Mouse (Mus musculus) limb, embryonic 12.5 days (tissue): ENCODE data around the gene Rhot1. TPM values are rescaled to one million over a fixed set of nuclear protein-coding genes. Genes with fewer than 3 reads are reported as not detected.
A peak's percentile ranks its signal among the peaks of the same experiment; 100 is the strongest.
"Not testable (repeated sequence)": the region's sequence is repeated elsewhere in the genome, so short reads cannot be mapped to it uniquely, and the experiment has no call there.

ENCODE experiments used
- ATAC-seq: fragments of 200-750 bp; cut with Nextera tagmentation; 2 replicates; pipeline ENCODE4 v1.8.0; 2017; ENCODE audit warnings: low read depth, moderate TSS enrichment; ENCODE audit not compliant: insufficient number of reproducible peaks, insufficient read depth, low FRiP score, low TSS enrichment
- H3K27ac ChIP-seq: fragments of 300-500 bp; sonication (generic); 2 replicates; pipeline ENCODE4 v1.5.1; 2016; ENCODE audit warnings: mild to moderate bottlenecking, moderate library complexity
- H3K27me3 ChIP-seq: fragments of 300-500 bp; sonication (generic); 2 replicates; pipeline ENCODE4 v1.6.1; 2016; ENCODE audit warnings: mild to moderate bottlenecking, moderate library complexity
- H3K36me3 ChIP-seq: fragments of 300-500 bp; sonication (generic); 2 replicates; pipeline ENCODE4 v1.6.1; 2016; ENCODE audit warnings: mild to moderate bottlenecking, moderate library complexity
- H3K4me1 ChIP-seq: fragments of 300-500 bp; sonication (generic); replicated peaks from 2 replicates; pipeline ENCODE4 v1.6.1; 2016
- H3K4me2 ChIP-seq: fragments of 300-500 bp; sonication (generic); 2 replicates; pipeline ENCODE4 v1.6.1; 2016; ENCODE audit warnings: mild to moderate bottlenecking, moderate library complexity
- H3K4me3 ChIP-seq: fragments of 300-500 bp; sonication (generic); replicated peaks from 2 replicates; pipeline ENCODE4 v1.5.1; 2016; ENCODE audit warnings: mild to moderate bottlenecking
- H3K9ac ChIP-seq: fragments of 300-500 bp; sonication (generic); replicated peaks from 2 replicates; pipeline ENCODE4 v1.6.1; 2016; ENCODE audit warnings: mild to moderate bottlenecking, moderate library complexity
- H3K9me3 ChIP-seq: fragments of 300-500 bp; sonication (generic); 2 replicates; pipeline ENCODE4 v1.6.1; 2016; ENCODE audit warnings: mild to moderate bottlenecking, moderate library complexity
- WGBS: fragments of 180-500 bp; shearing (Covaris S2); methylation state at CpG from one replicate; pipeline ENCODE4 v1.1.7; 2016; 5-methylcytosine and 5-hydroxymethylcytosine counted together
- polyA plus RNA-seq: library from polyadenylated mRNA; unstranded; fragments of >200 nt; fragmentation: Nextera tagmentation; extraction: Ambion mirVana; gene quantifications from 2 replicates; pipeline ENCODE4 v1.2.1, GENCODE M21; 2016

Rhot1 gene
- polyA plus RNA-seq, 1 experiment from 2014 or later: 59.5 TPM

GRCm38 (mm10) chr11:80176911-80177895 lies 31.6 kb upstream of the Rhot1 start:
- WGBS: 80% methylated on average over 11 of the region's 11 CpGs
- Histone ChIP-seq H3K4me3 (no peak overlapping the region), H3K27ac (no peak overlapping the region), H3K4me1 (no peaks in the 10 kb centered on the region), H3K9ac (no peak overlapping the region), H3K27me3 (no peaks in the 10 kb centered on the region), H3K36me3 (no peaks in the 10 kb centered on the region), H3K4me2 (no peak overlapping the region), H3K9me3 (no peaks in the 10 kb centered on the region)
- ATAC-seq: no peak

GRCm38 (mm10) chr11:80178316-80178715 lies 30.5 kb upstream of the Rhot1 start:
- WGBS: 84% methylated on average over 8 of the region's 8 CpGs
- no peak overlapping the region for H3K4me2 ChIP-seq
- H3K9ac ChIP-seq: no peak overlapping the region
- H3K36me3 ChIP-seq: no peaks in the 10 kb centered on the region
- ATAC-seq: no peak
- H3K27ac ChIP-seq: no peak overlapping the region
- no peak overlapping the region for H3K4me3 ChIP-seq
- H3K27me3 ChIP-seq: no peaks in the 10 kb centered on the region
- no peaks in the 10 kb centered on the region for H3K4me1 ChIP-seq
- H3K9me3 ChIP-seq: no peaks in the 10 kb centered on the region

GRCm38 (mm10) chr11:80181021-80181749 lies 27.6 kb upstream of the Rhot1 start:
- no peaks in the 10 kb centered on the region for H3K9me3 ChIP-seq
- no peaks in the 10 kb centered on the region for H3K27me3 ChIP-seq
- WGBS: 78% methylated on average over 5 of the region's 5 CpGs
- no peak overlapping the region for H3K4me2 ChIP-seq
- H3K9ac ChIP-seq: no peak overlapping the region
- H3K27ac ChIP-seq: no peak overlapping the region
- no peaks in the 10 kb centered on the region for H3K36me3 ChIP-seq
- H3K4me1 ChIP-seq: no peaks in the 10 kb centered on the region
- no peak for ATAC-seq
- no peak overlapping the region for H3K4me3 ChIP-seq

- peak overlapping the region; percentile 66 for H3K4me3 ChIP-seq
- H3K27ac ChIP-seq: peak overlapping the region; percentile 78; the same call in 1 of the 2 replicates
- not testable (repeated sequence) for H3K9me3 ChIP-seq, H3K36me3 ChIP-seq, ATAC-seq, H3K27me3 ChIP-seq, H3K4me1 ChIP-seq
- WGBS: 41% methylated on average over 12 of the region's 12 CpGs
- peak overlapping the region; percentile 77 for H3K4me2 ChIP-seq
- H3K9ac ChIP-seq: peak overlapping the region; percentile 75
Measured at GRCm38 (mm10) chr11:80183054-80183704, 25.6 kb upstream of the Rhot1 start.

- H3K4me2 ChIP-seq: peak within 1 kb of the TSS; percentile 77
- no peaks in the 10 kb centered on the region for H3K9me3 ChIP-seq
- no peaks in the 10 kb centered on the region for H3K36me3 ChIP-seq
- peak within 1 kb of the TSS; percentile 78 for H3K27ac ChIP-seq
- peak within 1 kb of the TSS; percentile 75 for H3K9ac ChIP-seq
- WGBS: 1% methylated on average over 33 of the region's 33 CpGs
- H3K27me3 ChIP-seq: no peaks in the 10 kb centered on the region
- ATAC-seq: peak; percentile 87
- H3K4me3 ChIP-seq: peak within 1 kb of the TSS; percentile 66
- no peaks in the 10 kb centered on the region for H3K4me1 ChIP-seq
Measured at GRCm38 (mm10) chr11:80183705-80184255, 25.0 kb upstream of the Rhot1 start, which contains the start of gene Rnf135. Rnf135 (plus strand) TSS chr11:80183851.

- Histone ChIP-seq H3K27ac (0 out of 2 replicates have a peak overlapping the region, but pooled peaks have one; percentile 78), H3K4me1 (no peaks in the 10 kb centered on the region), H3K9me3 (no peaks in the 10 kb centered on the region), H3K36me3 (no peaks in the 10 kb centered on the region), H3K9ac (no peak overlapping the region), H3K27me3 (no peaks in the 10 kb centered on the region), H3K4me2 (peak overlapping the region; percentile 77), H3K4me3 (peak overlapping the region; percentile 66)
- no peak for ATAC-seq
- WGBS: 95% methylated on average over 6 of the region's 6 CpGs
Measured at GRCm38 (mm10) chr11:80184531-80185071, 24.2 kb upstream of the Rhot1 start.

GRCm38 (mm10) chr11:80185441-80185976 lies 23.3 kb upstream of the Rhot1 start:
- not testable (repeated sequence) for H3K9me3 ChIP-seq, H3K4me3 ChIP-seq, H3K27ac ChIP-seq, ATAC-seq, H3K4me1 ChIP-seq, H3K27me3 ChIP-seq, H3K4me2 ChIP-seq, H3K9ac ChIP-seq, H3K36me3 ChIP-seq
- WGBS: 61% methylated on average over 5 of the region's 5 CpGs

GRCm38 (mm10) chr11:80190280-80190679 lies 18.5 kb upstream of the Rhot1 start:
- no peaks in the 10 kb centered on the region for H3K4me1 ChIP-seq
- no peaks in the 10 kb centered on the region for H3K27me3 ChIP-seq
- H3K36me3 ChIP-seq: peaks cover 15% of the 10 kb centered on the region
- H3K4me2 ChIP-seq: no peak overlapping the region
- ATAC-seq: no peak
- no peaks in the 10 kb centered on the region for H3K9me3 ChIP-seq
- WGBS: 69% methylated on average over 4 of the region's 4 CpGs
- H3K4me3 ChIP-seq: no peak overlapping the region
- H3K9ac ChIP-seq: no peak overlapping the region
- H3K27ac ChIP-seq: no peak overlapping the region

- no peak overlapping the region for H3K4me2 ChIP-seq
- no peaks in the 10 kb centered on the region for H3K9me3 ChIP-seq
- H3K27ac ChIP-seq: no peak overlapping the region
- no peaks in the 10 kb centered on the region for H3K27me3 ChIP-seq
- no peak overlapping the region for H3K9ac ChIP-seq
- no peak overlapping the region for H3K4me3 ChIP-seq
- H3K36me3 ChIP-seq: peaks cover 15% of the 10 kb centered on the region
- no peaks in the 10 kb centered on the region for H3K4me1 ChIP-seq
- ATAC-seq: no peak
- WGBS: 71% methylated on average over 4 of the region's 4 CpGs
Measured at GRCm38 (mm10) chr11:80193827-80194226, 15.0 kb upstream of the Rhot1 start.

GRCm38 (mm10) chr11:80196351-80196750 lies 12.5 kb upstream of the Rhot1 start:
- H3K36me3 ChIP-seq: peaks cover 12% of the 10 kb centered on the region
- WGBS: 83% methylated on average over 7 of the region's 7 CpGs
- H3K4me3 ChIP-seq: no peak overlapping the region
- ATAC-seq: no peak
- no peaks in the 10 kb centered on the region for H3K4me1 ChIP-seq
- H3K27me3 ChIP-seq: no peaks in the 10 kb centered on the region
- no peak overlapping the region for H3K27ac ChIP-seq
- no peak overlapping the region for H3K9ac ChIP-seq
- no peaks in the 10 kb centered on the region for H3K9me3 ChIP-seq
- H3K4me2 ChIP-seq: no peak overlapping the region
